Mouse (Mus musculus) layer of hippocampus, adult 9-11 months (tissue): Measurements from ENCODE around the gene Sbk2.
A peak's percentile ranks its signal among the peaks of the same experiment; 100 is the strongest.

ENCODE experiments used
- DNase-seq: peaks from one replicate; pipeline ENCODE4 v3.0.0; 2022

Sbk2 gene

DNA sequence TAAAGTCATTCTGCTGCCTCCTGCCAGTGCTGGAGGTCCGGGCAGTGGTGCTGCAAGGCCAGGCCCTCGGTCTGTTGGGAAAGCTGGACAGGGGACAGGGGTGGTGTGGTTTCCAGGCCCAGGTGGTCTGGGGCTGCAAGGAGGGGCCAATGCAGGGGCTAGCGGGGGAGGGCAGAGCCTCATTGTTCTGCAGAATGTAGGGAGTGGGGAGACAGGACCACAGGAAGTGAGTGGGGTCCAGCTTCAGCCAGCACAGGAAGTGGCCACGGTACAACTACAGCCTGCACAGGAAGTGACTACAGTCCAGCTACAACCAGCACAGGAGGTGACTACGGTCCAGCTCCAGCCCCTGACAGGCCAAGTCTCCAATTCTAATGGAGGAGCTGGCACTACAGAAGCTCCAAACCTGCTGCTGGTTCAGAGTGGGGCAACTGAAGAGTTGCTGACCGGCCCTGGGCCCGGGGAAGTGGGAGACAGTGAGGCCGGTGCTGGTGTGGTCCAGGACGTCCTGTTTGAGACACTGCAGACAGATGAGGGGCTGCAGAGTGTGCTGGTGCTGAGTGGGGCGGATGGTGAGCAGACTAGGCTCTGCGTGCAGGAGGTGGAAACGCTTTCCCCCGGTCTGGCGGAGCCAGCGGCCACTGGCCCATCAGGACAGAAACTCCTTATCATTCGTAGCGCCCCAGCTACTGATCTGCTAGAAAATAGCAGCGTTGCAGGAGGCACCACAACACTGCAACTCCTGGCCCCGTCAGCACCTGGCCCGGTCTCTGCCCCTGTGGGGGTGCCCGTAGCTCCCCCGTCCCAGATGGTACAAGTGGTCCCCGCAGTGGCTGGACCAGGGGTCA, 43.0 kb downstream of the Sbk2 start:
- DNase-seq, result no peak

- no peak for DNase-seq
These were observed 43.7 kb downstream of the Sbk2 start for GRCm38 (mm10) chr7:4920496-4920895.

GRCm38 (mm10) chr7:4919971-4920370, 44.2 kb downstream of the Sbk2 start:
- DNase-seq, result no peak

GRCm38 (mm10) chr7:4919096-4919495, 45.1 kb downstream of the Sbk2 start:
- no peak for DNase-seq

DNA sequence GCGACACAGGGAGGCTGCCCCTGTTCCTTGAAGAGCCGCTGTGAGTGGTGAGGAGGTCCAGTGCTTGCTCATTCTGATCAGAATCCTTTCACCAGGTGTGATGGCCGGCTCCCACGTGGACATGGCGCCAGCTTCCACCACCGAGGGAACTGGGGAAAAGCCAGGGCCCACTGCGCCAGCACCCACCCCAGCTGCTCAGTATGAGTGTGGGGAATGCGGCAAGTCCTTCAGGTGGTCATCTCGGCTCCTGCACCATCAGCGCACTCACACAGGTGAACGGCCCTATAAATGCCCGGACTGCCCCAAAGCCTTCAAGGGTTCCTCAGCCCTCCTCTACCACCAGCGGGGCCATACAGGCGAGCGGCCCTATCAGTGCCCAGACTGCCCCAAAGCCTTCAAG, 45.5 kb downstream of the Sbk2 start:
- no peak for DNase-seq

DNA sequence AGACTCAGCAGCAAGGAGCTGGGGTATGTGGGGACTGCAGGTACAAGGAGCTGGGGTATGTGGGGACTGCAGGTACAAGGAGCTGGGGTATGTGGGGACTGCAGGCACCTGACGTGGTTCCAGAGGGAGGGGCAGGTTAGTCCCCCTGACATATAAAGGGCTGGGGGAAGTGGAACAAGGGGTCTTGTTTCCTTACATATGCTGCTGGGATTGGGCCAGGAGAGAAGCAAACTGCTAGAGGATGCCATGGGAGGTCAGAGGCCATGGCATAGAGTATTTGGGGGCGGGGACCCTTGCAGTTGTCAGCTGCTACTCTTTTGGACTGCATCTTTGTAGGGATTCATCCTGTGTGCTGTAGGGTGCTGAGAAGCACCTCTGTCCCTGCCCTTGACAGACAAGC, 46.7 kb downstream of the Sbk2 start:
- no peak for DNase-seq

GRCm38 (mm10) chr7:4915669-4916416, 48.4 kb downstream of the Sbk2 start:
- no peak for DNase-seq

DNA sequence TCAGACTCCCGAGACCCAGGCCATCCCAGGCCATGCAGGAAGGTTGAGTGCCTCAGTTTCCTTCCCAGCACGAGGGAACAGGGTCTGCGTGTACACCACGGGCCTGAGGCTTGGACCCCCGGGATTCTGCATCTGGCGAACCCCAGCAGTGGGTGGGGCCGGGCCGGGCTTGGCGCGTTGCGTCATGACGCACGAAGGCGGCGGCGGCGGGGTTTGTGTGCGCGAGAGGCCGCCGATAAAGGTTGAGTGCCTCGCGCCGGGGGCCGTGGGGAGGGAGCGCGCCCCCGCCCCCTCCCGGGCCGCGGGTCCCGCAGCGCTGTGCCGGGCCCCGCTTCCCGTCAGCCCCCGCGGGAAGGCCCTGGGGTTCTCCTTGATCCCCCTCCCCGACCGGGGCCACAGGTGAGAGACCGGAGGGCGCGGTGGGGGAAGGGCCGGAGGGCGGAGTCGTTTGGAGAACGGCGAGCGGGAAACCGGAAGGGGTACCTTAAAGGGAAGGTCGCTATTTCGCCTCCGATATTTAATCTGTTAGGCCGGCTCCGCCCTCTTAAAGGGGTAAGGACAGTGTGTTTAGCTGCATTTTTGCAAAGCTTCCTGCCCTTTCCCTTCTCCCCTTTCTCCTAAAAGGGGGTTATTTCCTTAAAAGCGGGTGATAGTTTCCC, 49.1 kb downstream of the Sbk2 start, which contains the start of gene Zfp628:
Gene Zfp628 (plus strand): TSS at position 211 of the 659 bp plus-strand sequence.
- peak; percentile 93 for DNase-seq

- no peak for DNase-seq
These were observed 52.0 kb downstream of the Sbk2 start for GRCm38 (mm10) chr7:4912248-4912647.

DNA sequence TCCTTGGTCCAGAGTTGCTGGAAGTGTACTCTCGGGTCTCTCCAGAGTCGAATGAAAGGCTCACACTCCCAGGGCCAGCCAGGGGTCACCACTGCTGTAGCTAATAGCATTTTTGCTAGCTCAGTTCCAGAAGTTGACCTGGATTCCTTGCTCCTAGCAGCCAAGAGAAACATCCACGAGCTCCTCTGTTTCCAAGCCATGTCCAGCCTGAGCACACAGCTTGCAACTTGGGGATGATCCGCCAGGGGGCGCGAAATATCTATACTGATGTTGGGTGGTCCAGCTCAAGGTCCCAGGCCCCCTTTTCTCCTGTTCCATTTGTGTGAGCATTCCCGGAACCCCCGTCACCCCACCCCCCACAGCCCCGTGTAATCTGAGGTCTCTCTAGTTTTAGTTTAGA, 52.6 kb downstream of the Sbk2 start:
- DNase-seq, result no peak

DNA sequence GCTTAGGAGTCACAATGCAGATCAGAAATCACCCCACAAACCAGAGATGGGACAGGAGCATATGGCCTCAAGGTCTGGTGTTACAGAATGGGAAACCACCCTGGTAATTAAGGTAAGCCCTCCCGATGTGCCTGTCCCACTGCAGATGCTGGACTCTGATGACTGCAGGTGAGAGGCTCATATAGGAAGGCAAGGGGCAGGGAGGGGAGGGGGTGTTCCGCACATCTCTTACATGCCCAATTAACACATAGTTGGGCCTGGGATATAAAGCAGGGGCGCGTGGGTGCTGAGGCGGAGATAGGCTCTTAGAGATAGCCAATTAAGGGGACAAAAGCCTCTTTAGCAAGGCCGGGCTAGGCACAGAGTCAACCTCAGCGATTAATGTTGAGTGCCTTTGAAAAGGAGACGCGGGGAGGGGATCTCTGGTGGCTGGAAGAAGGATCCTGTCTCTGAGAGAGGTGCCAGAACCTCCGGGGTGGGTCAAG, 57.7 kb downstream of the Sbk2 start, which contains the start of gene Gm36210:
Gene Gm36210 (minus strand): TSS at position 51 of the 485 bp plus-strand sequence.
- DNase-seq, result no peak

- no peak for DNase-seq
These were observed 61.8 kb downstream of the Sbk2 start for GRCm38 (mm10) chr7:4902404-4902803.

- no peak for DNase-seq
These were observed 63.0 kb downstream of the Sbk2 start for GRCm38 (mm10) chr7:4901171-4901570.

GRCm38 (mm10) chr7:4900523-4900851, 63.7 kb downstream of the Sbk2 start:
- no peak for DNase-seq

DNA sequence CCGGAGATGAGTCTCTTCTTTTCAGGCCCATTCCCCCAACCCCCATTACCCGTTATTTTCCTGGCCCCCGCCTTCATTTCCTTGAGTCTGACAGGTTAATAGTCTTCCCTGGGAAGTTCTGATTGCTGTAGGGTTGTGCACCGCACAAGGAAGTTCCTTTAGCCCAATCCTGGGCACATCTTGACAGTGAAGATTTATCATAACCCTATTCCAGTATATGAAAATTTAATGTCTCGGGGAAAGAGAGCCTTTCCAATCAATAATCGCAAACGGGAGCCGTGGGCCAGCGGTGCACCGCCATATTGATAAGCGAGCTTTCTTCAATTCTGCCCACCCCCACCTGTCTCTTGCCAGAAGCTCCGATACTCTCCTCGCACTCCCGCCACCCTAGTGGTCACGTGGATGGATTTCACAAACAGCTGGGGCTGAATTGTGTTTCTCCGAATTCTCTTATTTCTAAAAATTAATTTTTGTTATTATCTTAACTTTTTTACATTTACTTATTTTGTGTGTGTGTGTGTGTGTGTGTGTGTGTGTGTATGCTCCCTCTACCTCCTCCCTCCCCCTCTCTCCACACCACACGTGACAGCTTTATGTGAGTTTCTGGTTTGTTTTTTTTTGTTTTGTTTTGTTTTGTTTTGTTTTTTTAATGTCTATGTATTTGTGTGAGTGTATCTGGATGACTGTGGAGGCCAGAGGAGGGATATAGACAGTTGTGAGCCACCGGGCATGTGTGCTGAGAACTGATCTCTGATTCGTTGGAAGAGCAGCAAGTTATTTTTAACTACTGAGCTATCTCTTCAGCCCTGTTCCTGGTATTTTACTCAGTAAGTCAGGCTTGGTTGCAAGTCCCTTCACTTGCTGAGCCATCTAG, 64.3 kb downstream of the Sbk2 start:
- DNase-seq, result no peak

GRCm38 (mm10) chr7:4898851-4899648, 65.2 kb downstream of the Sbk2 start:
- no peak for DNase-seq

GRCm38 (mm10) chr7:4895186-4895585, 69.0 kb downstream of the Sbk2 start:
- DNase-seq, result no peak
